Mouse (Mus musculus) layer of hippocampus, adult 18-20 months (tissue): ENCODE data around the gene Tnfsf15. TPM values are rescaled to one million over a fixed set of nuclear protein-coding genes. Genes with fewer than 3 reads are reported as not detected.
A peak's percentile ranks its signal among the peaks of the same experiment; 100 is the strongest.

Experiments used
- DNase-seq, 2 experiments: peaks; one replicate each; pipeline ENCODE4 v3.0.0; 2022; ENCODE audit warnings: low spot score in 2 of 2
- total RNA-seq, 2 experiments: library from RNA; stranded (reverse); gene quantifications; 2 replicates each; pipeline ENCODE4 v1.2.3; 2021

Gene Tnfsf15
- total RNA-seq, 2 experiments from 2014 or later: not detected

DNA sequence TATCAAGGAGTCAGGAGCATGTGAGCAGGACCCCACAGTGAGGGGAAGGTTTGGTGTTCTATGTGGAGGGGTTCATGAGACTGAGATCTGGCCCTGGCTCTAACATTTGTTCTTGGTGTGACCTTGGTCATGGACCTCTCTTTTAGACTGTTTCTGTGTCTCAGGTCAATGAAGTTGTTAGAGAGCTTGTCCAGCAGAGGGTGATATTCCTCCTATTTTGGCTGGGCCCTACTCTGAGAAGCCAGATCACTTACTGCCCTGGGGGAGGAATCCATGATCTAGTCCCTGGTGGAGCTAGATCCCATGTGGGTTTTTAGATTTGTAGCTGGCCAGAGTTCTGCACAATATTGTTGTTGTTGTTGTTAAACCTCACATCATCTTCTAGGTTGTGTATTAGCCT, 58.8 kb downstream of the Tnfsf15 start:
- peak; percentile 13 to 34 for DNase-seq

DNA sequence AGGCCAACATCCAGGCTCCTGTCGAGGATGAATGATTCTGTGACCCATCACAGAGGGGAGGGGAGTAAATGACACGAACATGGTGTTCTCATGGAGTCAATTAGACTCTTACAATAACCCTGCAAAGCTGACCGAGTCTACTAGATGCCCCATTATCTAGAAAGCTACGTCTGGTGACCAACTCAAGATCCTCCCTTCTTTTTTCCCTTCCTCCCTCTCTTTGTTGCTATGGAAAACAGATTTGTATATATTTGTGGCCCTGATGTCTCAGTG, 59.7 kb downstream of the Tnfsf15 start:
- DNase-seq: no peak

DNA sequence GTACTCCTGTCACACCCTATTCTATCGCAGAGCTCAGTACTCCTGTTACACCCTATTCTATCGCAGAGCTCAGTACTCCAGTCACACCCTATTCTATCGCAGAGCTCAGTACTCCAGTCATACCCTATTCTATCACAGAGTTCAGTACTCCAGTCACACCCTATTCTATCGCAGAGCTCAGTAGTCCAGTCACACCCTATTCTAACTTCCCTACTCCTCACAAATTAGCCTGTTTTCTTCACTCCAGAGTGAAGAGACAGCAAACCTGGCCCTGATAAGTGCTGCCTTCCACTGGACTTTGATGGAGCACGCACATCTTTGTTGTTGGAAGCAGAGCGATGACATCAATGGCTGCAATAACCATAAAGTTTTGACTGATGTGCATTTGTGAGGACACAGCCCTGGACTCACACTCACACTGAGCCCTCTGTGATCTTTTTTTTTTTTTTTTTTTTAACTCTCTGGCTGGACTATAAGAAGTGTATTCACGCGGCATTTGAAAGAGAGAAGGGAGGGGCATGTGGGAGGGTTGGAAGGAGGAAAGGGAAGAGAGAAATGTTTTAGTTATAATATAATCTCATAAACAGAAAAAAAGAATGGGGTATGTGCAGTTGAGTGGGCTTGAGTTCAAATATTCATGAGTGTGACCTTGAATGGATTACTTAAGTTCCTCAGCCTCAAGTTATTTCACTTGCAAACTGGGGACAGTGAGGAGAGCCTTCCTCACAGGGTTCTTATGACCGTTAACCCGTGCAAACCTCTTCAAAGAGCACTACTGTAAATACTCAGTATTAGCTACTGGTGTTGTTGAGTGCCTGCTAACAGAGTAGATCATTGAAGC, 60.3 kb downstream of the Tnfsf15 start:
- DNase-seq: no peak

DNA sequence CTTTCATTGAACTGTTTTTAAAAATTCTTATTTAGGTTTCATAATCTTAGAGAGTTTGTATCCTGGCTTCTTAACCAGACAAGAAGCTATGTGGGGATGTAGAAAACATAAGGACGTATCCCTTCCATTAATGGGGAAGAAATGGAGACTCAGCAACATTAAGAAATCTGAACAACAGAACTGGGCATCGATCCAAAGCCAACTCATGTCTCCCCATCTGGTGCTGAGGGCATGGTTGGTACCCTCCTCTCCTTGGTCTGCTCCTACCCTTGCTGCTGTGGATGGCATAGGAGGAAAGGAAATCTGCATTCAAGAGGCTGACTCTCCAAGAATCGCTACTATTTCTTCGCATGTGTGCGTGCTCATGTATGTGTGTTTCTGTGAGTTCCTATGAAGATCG, 61.2 kb downstream of the Tnfsf15 start:
- DNase-seq: peak in 1 of 2 experiments; percentile 17

DNA sequence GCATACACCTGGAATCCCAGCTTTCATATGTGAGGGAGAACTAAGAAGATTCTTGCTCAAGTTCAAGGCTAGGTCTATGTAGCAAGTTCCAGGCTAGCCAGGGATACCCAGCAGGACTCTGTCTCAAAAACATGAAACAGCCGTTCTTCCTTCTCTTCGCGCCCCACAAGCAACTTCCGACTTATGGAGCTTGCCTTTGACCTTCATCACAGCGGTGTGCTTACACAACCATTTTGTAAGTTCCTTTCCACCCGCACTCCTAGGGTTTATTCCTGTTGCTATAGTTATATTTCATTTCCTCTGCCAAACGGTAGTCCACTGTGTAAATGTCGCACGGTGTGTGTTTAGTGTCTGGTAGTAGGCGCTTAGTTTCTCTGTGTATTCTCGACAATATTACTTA, 61.9 kb downstream of the Tnfsf15 start:
- DNase-seq: no peak

DNA sequence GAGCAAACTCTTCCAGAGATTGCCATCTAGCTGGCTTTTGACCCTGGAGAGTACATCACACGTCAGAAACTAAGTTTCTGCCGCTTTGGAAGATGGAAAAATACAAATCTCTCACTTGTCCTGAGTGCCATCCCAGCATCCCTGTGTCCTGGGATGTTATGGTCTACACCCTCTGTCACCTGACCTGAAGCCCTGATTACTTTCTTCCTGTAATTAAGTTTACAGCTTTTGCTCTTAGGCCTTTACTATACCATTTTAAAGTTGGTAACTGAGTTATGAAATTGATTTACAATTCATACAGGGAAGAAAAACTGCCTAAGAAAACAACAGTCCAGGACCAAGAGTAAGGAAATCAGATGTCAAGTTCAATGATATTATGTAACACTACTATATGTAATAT, 62.5 kb downstream of the Tnfsf15 start:
- DNase-seq: no peak

DNA sequence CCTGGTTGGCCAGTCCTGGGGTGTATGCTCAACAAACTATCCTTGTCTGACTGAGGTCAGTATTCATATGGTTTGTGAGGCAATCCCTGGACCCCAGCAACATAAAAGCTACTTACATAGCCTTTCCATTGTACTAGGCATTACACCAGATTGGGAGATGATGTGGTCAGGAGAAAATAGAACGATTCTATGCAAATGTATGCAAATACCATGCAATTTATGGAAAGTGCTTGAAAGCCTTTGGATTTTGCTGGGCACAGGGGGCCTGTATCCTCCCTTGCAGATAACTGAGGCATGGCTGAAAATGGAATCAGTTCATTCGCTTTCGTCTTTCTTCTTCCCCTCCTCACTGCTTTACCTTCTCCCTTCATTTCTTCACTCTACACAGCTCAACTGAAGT, 63.4 kb downstream of the Tnfsf15 start:
- DNase-seq: no peak

Other genes starting within 250 kb of the Tnfsf15 start
- 10 to 100 TPM; 18.0 to 21.8 TPM for gene Whrn, start 249.1 kb downstream of the Tnfsf15 start, total RNA-seq
- gene Atp6v1g1, start 200.3 kb downstream of the Tnfsf15 start, total RNA-seq: 100 to 1,000 TPM; 126 to 138 TPM
- 1 to 10 TPM; 7.4 to 7.5 TPM for gene Tmem268, start 186.3 kb downstream of the Tnfsf15 start, total RNA-seq
- not detected for gene Gm11213, start 139.9 kb downstream of the Tnfsf15 start, total RNA-seq
- gene Tex48, start 122.7 kb downstream of the Tnfsf15 start, total RNA-seq: not detected
- not detected for gene Gm11214, start 81.7 kb downstream of the Tnfsf15 start, total RNA-seq
- gene Tnfsf8, start 116.2 kb upstream of the Tnfsf15 start, total RNA-seq: not detected